Mouse (Mus musculus) intestine, postnatal 0 days (tissue): ENCODE data around the gene Vav2. TPM values are rescaled to one million over a fixed set of nuclear protein-coding genes. Genes with fewer than 3 reads are reported as not detected.

Experiments
- ATAC-seq: fragments of 200-750 bp; cut with Nextera tagmentation; 2 replicates; pipeline ENCODE4 v1.8.0; 2017; ENCODE audit warnings: mild to moderate bottlenecking, moderate TSS enrichment, moderate library complexity
- H3K27ac ChIP-seq: fragments of 300-500 bp; sonication (generic); 2 replicates; pipeline ENCODE4 v1.5.1; 2014; ENCODE audit warnings: mild to moderate bottlenecking, low read depth, low read length, moderate library complexity
- H3K27me3 ChIP-seq: fragments of 300-500 bp; sonication (generic); replicated peaks from 2 replicates; pipeline ENCODE4 v1.6.1; 2014; ENCODE audit warnings: low read length, mixed read lengths; ENCODE audit not compliant: control insufficient read depth, insufficient read depth
- H3K36me3 ChIP-seq: fragments of 300-500 bp; sonication (generic); 2 replicates; pipeline ENCODE4 v1.6.1; 2014; ENCODE audit warnings: mild to moderate bottlenecking, moderate library complexity; ENCODE audit not compliant: control insufficient read depth, insufficient read depth
- H3K4me1 ChIP-seq: fragments of 300-500 bp; sonication (generic); replicated peaks from 2 replicates; pipeline ENCODE4 v1.6.1; 2014; ENCODE audit warnings: antibody characterized with exemption, low read length, mixed read lengths; ENCODE audit not compliant: control insufficient read depth, insufficient read depth
- H3K4me2 ChIP-seq: fragments of 300-500 bp; sonication (generic); replicated peaks from 2 replicates; pipeline ENCODE4 v1.6.1; 2014; ENCODE audit warnings: low read depth, mild to moderate bottlenecking, moderate library complexity
- H3K4me3 ChIP-seq: fragments of 300-500 bp; sonication (generic); 2 replicates; pipeline ENCODE4 v1.5.1; 2014; ENCODE audit warnings: low read depth, low read length
- H3K9ac ChIP-seq: fragments of 300-500 bp; sonication (generic); 2 replicates; pipeline ENCODE4 v1.6.1; 2014; ENCODE audit warnings: mild to moderate bottlenecking, low read depth, low read length
- H3K9me3 ChIP-seq: fragments of 300-500 bp; sonication (generic); 2 replicates; pipeline ENCODE4 v1.6.1; 2016; ENCODE audit warnings: mixed run types; ENCODE audit not compliant: control insufficient read depth
- CTCF ChIP-seq: sonication (generic); IDR thresholded peaks from 2 replicates; pipeline ENCODE4 v1.5.1; 2016; ENCODE audit warnings: low read depth, mild to moderate bottlenecking, control low read depth, antibody characterized with exemption, moderate library complexity
- WGBS: fragments of 180-500 bp; shearing (Covaris S2); extraction: QIAGEN DNeasy Blood & Tissue Kit; methylation state at CpG from one replicate; pipeline ENCODE4 v1.1.7; 2014; 5-methylcytosine and 5-hydroxymethylcytosine counted together
- polyA plus RNA-seq: library from polyadenylated mRNA; unstranded; fragments of >200 nt; fragmentation: Nextera tagmentation; extraction: Ambion mirVana; gene quantifications from 2 replicates; pipeline ENCODE4 v1.2.1, GENCODE M21; 2015

Vav2 gene
- polyA plus RNA-seq, 1 experiment from 2014 or later, result 5.4 TPM

- 46% methylated on average over 8 of the region's 8 CpGs for WGBS
- 0 out of 2 replicates have a peak, but pooled peaks cover 3% of the 10 kb centered on the region for H3K4me1 ChIP-seq
- no peaks in the 10 kb centered on the region for H3K36me3 ChIP-seq
- peak; percentile 34; the same call in 1 of the 2 replicates for ATAC-seq
- no peak overlapping the region for H3K27ac ChIP-seq
- no peaks in the 10 kb centered on the region for H3K27me3 ChIP-seq
- no peak overlapping the region for H3K4me3 ChIP-seq
- H3K9me3 ChIP-seq, result no peaks in the 10 kb centered on the region
- TF ChIP-seq CTCF, result no peak
- H3K4me2 ChIP-seq, result no peak overlapping the region
- H3K9ac ChIP-seq, result no peak overlapping the region
Observed at GRCm38 (mm10) chr2:27368980-27369379, 57.9 kb downstream of the Vav2 start.

GRCm38 (mm10) chr2:27365296-27365695 lies 61.5 kb downstream of the Vav2 start:
- no peak for TF ChIP-seq CTCF
- H3K27ac ChIP-seq, result no peak overlapping the region
- H3K27me3 ChIP-seq, result no peaks in the 10 kb centered on the region
- WGBS, result 58% methylated on average over 4 of the region's 4 CpGs
- ATAC-seq, result no peak
- no peaks in the 10 kb centered on the region for H3K36me3 ChIP-seq
- no peak overlapping the region for H3K9ac ChIP-seq
- H3K4me3 ChIP-seq, result no peak overlapping the region
- no peak overlapping the region for H3K4me2 ChIP-seq
- no peaks in the 10 kb centered on the region for H3K9me3 ChIP-seq
- H3K4me1 ChIP-seq, result 0 out of 2 replicates have a peak, but pooled peaks cover 3% of the 10 kb centered on the region

GRCm38 (mm10) chr2:27361786-27362185 lies 65.0 kb downstream of the Vav2 start:
- no peak for ATAC-seq
- Histone ChIP-seq H3K4me3 (no peak overlapping the region), H3K9ac (no peak overlapping the region), H3K4me2 (no peak overlapping the region), H3K36me3 (no peaks in the 10 kb centered on the region), H3K27me3 (no peaks in the 10 kb centered on the region), H3K4me1 (no peaks in the 10 kb centered on the region), H3K9me3 (no peaks in the 10 kb centered on the region), H3K27ac (no peak overlapping the region)
- 31% methylated on average over 5 of the region's 5 CpGs for WGBS
- TF ChIP-seq CTCF, result no peak

GRCm38 (mm10) chr2:27358461-27358860 lies 68.4 kb downstream of the Vav2 start:
- Histone ChIP-seq H3K27me3 (no peaks in the 10 kb centered on the region), H3K4me3 (no peak overlapping the region), H3K9me3 (no peaks in the 10 kb centered on the region), H3K9ac (no peak overlapping the region), H3K4me1 (no peaks in the 10 kb centered on the region), H3K36me3 (no peaks in the 10 kb centered on the region), H3K27ac (no peak overlapping the region), H3K4me2 (no peak overlapping the region)
- TF ChIP-seq CTCF, result no peak
- WGBS, result 78% methylated on average over 2 of the region's 2 CpGs
- ATAC-seq, result no peak

GRCm38 (mm10) chr2:27355684-27356083 lies 71.1 kb downstream of the Vav2 start:
- no peak overlapping the region for H3K4me3 ChIP-seq
- H3K4me1 ChIP-seq, result no peaks in the 10 kb centered on the region
- no peak for ATAC-seq
- WGBS, result 63% methylated on average over 4 of the region's 4 CpGs
- no peak overlapping the region for H3K4me2 ChIP-seq
- no peaks in the 10 kb centered on the region for H3K36me3 ChIP-seq
- no peak for TF ChIP-seq CTCF
- H3K27me3 ChIP-seq, result no peaks in the 10 kb centered on the region
- H3K27ac ChIP-seq, result no peak overlapping the region
- no peaks in the 10 kb centered on the region for H3K9me3 ChIP-seq
- no peak overlapping the region for H3K9ac ChIP-seq

GRCm38 (mm10) chr2:27354610-27355211 lies 72.1 kb downstream of the Vav2 start:
- no peaks in the 10 kb centered on the region for H3K4me1 ChIP-seq
- no peaks in the 10 kb centered on the region for H3K27me3 ChIP-seq
- H3K36me3 ChIP-seq, result no peaks in the 10 kb centered on the region
- no peak overlapping the region for H3K27ac ChIP-seq
- 79% methylated on average over 6 of the region's 6 CpGs for WGBS
- no peak overlapping the region for H3K4me2 ChIP-seq
- no peaks in the 10 kb centered on the region for H3K9me3 ChIP-seq
- ATAC-seq, result no peak
- no peak for TF ChIP-seq CTCF
- H3K9ac ChIP-seq, result no peak overlapping the region
- H3K4me3 ChIP-seq, result no peak overlapping the region
